In genomic region chr9:14866957-14867356, GRCm38 (mm10) we compare ENCODE assay signal across 9 mouse cellular contexts. TPM values are rescaled to one million over a fixed set of nuclear protein-coding genes. Genes with fewer than 3 reads are reported as not detected.
A peak's percentile ranks its signal among the peaks of the same experiment; 100 is the strongest.
DNase-seq lines count a peak whose midpoint lies in the region; ATAC-seq lines count a peak whose summit lies in the region.
"Had no signal": no experiment of that assay in that cellular context is flagged by ENCODE, and none has a peak within 500 bp of the region (broad histone marks: within the 10 kb centered on the region; RNA-seq: fewer than 3 reads in every experiment).

No protein-coding gene starts in this region.

- H3K4me2 ChIP-seq in intestine, embryonic 14.5 days (ENCODE audit: low read length) = no peak overlapping the region
- H3K4me2 ChIP-seq in intestine, embryonic 15.5 days (replicated peaks) = no peak overlapping the region
- H3K4me2 ChIP-seq in forebrain, embryonic 13.5 days = no peak overlapping the region
- H3K4me2 ChIP-seq in lung, embryonic 16.5 days (ENCODE audit: low read depth, low read length) = no peak overlapping the region
- H3K4me2 ChIP-seq: limb, embryonic 12.5 days had no signal

- peak; percentile 67 for DNase-seq in intestine, embryonic 14.5 days (ENCODE audit: low spot score)
- DNase-seq in T-cell, adult 2 months (ENCODE audit: low spot score) = peak; percentile 67
- peak; percentile 79 for DNase-seq in kidney, postnatal 10 days
- peak; percentile 58 for DNase-seq in retina, postnatal 1 day

- ATAC-seq in intestine, embryonic 14.5 days (replicated peaks; ENCODE audit: low FRiP score, low TSS enrichment, low read depth) = peak; percentile 70; the same call in 1 of the 2 replicates
- no peak for ATAC-seq in intestine, embryonic 15.5 days
- ATAC-seq in forebrain, embryonic 13.5 days = peak; percentile 57; the same call in 1 of the 2 replicates
- peak; percentile 73 for ATAC-seq in lung, embryonic 16.5 days (ENCODE audit: low read depth)
- no peak for ATAC-seq in erythroblast, adult 5-6 weeks (replicated peaks; ENCODE audit: low FRiP score, poor library complexity, severe bottlenecking)

- H3K4me3 ChIP-seq in intestine, embryonic 14.5 days (ENCODE audit: low read depth, low read length) = no peak overlapping the region
- no peak overlapping the region for H3K4me3 ChIP-seq in intestine, embryonic 15.5 days (replicated peaks)
- H3K4me3 ChIP-seq in forebrain, embryonic 13.5 days = no peak overlapping the region
- H3K4me3 ChIP-seq in lung, embryonic 16.5 days (ENCODE audit: low read length) = no peak overlapping the region
- H3K4me3 ChIP-seq: limb, embryonic 12.5 days had no signal

- no peaks in the 10 kb centered on the region for H3K4me1 ChIP-seq in intestine, embryonic 14.5 days (replicated peaks; ENCODE audit: control insufficient read depth, insufficient read depth, low read length)
- no peaks in the 10 kb centered on the region for H3K4me1 ChIP-seq in intestine, embryonic 15.5 days (replicated peaks)
- H3K4me1 ChIP-seq in forebrain, embryonic 13.5 days = peaks cover 3% of the 10 kb centered on the region
- no peaks in the 10 kb centered on the region for H3K4me1 ChIP-seq in lung, embryonic 16.5 days (replicated peaks; ENCODE audit: control insufficient read depth, insufficient read depth, low read length)

- H3K9ac ChIP-seq in intestine, embryonic 14.5 days (ENCODE audit: low read length) = no peak overlapping the region
- no peak overlapping the region for H3K9ac ChIP-seq in intestine, embryonic 15.5 days
- H3K9ac ChIP-seq in forebrain, embryonic 13.5 days = no peak overlapping the region
- H3K9ac ChIP-seq in lung, embryonic 16.5 days (ENCODE audit: low read length) = no peak overlapping the region
- H3K9ac ChIP-seq: limb, embryonic 12.5 days had no signal

- H3K9me3 ChIP-seq in intestine, embryonic 14.5 days (ENCODE audit: control insufficient read depth, low read length) = no peaks in the 10 kb centered on the region
- no peaks in the 10 kb centered on the region for H3K9me3 ChIP-seq in intestine, embryonic 15.5 days
- H3K9me3 ChIP-seq in forebrain, embryonic 13.5 days (replicated peaks) = no peaks in the 10 kb centered on the region
- no peaks in the 10 kb centered on the region for H3K9me3 ChIP-seq in lung, embryonic 16.5 days (ENCODE audit: control insufficient read depth, low read length)
- H3K9me3 ChIP-seq: limb, embryonic 12.5 days had no signal

- H3K27ac ChIP-seq in intestine, embryonic 14.5 days (ENCODE audit: low read depth) = no peak overlapping the region
- no peak overlapping the region for H3K27ac ChIP-seq in intestine, embryonic 15.5 days
- H3K27ac ChIP-seq in forebrain, embryonic 13.5 days = no peak overlapping the region
- no peak overlapping the region for H3K27ac ChIP-seq in lung, embryonic 16.5 days (ENCODE audit: low read length)
- H3K27ac ChIP-seq: limb, embryonic 12.5 days had no signal

- 36% methylated on average over 7 of the region's 7 CpGs for WGBS in intestine, embryonic 14.5 days
- WGBS in intestine, embryonic 15.5 days = 36% methylated on average over 7 of the region's 7 CpGs
- WGBS in forebrain, embryonic 13.5 days = 35% methylated on average over 7 of the region's 7 CpGs
- 22% methylated on average over 7 of the region's 7 CpGs for WGBS in lung, embryonic 16.5 days

- no peaks in the 10 kb centered on the region for H3K36me3 ChIP-seq in intestine, embryonic 14.5 days (ENCODE audit: control insufficient read depth, insufficient read depth, low read length)
- H3K36me3 ChIP-seq in intestine, embryonic 15.5 days = no peaks in the 10 kb centered on the region
- no peaks in the 10 kb centered on the region for H3K36me3 ChIP-seq in forebrain, embryonic 13.5 days (ENCODE audit: poor library complexity, severe bottlenecking)
- H3K36me3 ChIP-seq in lung, embryonic 16.5 days (ENCODE audit: control insufficient read depth, insufficient read depth, low read length) = no peaks in the 10 kb centered on the region
- H3K36me3 ChIP-seq: limb, embryonic 12.5 days had no signal

- H3K27me3 ChIP-seq in intestine, embryonic 14.5 days (replicated peaks; ENCODE audit: control insufficient read depth, insufficient read depth, low read length) = peaks cover 2% of the 10 kb centered on the region; the same call in 1 of the 2 replicates
- H3K27me3 ChIP-seq in intestine, embryonic 15.5 days (replicated peaks) = peaks cover 7% of the 10 kb centered on the region
- H3K27me3 ChIP-seq in forebrain, embryonic 13.5 days = peaks cover 10% of the 10 kb centered on the region
- H3K27me3 ChIP-seq in lung, embryonic 16.5 days (ENCODE audit: control insufficient read depth, insufficient read depth, low read depth, low read length) = peaks cover 2% of the 10 kb centered on the region

RNA-seq across cellular contexts. Expression of gene Gpr83, which starts 6.9 kb away (rescaled TPM):
- polyA plus RNA-seq in intestine, embryonic 14.5 days (2014; fragmentation: Nextera tagmentation; extraction: Ambion mirVana) = 0.44 and 0.69 TPM in 2 replicates
- polyA plus RNA-seq in intestine, embryonic 15.5 days (2015; fragmentation: Nextera tagmentation; extraction: Ambion mirVana) = 0.25 and 0.40 TPM in 2 replicates
- polyA plus RNA-seq in forebrain, embryonic 13.5 days (2015; fragmentation: Nextera tagmentation; extraction: Ambion mirVana) = 0.45 and 0.49 TPM in 2 replicates
- 0.24 and 0.54 TPM in 2 replicates for polyA plus RNA-seq in lung, embryonic 16.5 days (2015; fragmentation: Nextera tagmentation; extraction: Ambion mirVana)
- not detected in 2 replicates for total RNA-seq in erythroblast, adult 5-6 weeks (2015; ENCODE audit: low replicate concordance)
- 0.28 TPM in 1 of 2 replicates, not detected in the other for total RNA-seq in erythroblast, adult 5-6 weeks (2017; ENCODE audit: low replicate concordance)

RNA-seq across cellular contexts. Expression of gene Izumo1r, which starts 36.8 kb away (rescaled TPM):
- not detected in 2 replicates for polyA plus RNA-seq in intestine, embryonic 14.5 days (2014; fragmentation: Nextera tagmentation; extraction: Ambion mirVana)
- not detected in 2 replicates for polyA plus RNA-seq in intestine, embryonic 15.5 days (2015; fragmentation: Nextera tagmentation; extraction: Ambion mirVana)
- not detected in 2 replicates for polyA plus RNA-seq in forebrain, embryonic 13.5 days (2015; fragmentation: Nextera tagmentation; extraction: Ambion mirVana)
- polyA plus RNA-seq in lung, embryonic 16.5 days (2015; fragmentation: Nextera tagmentation; extraction: Ambion mirVana) = 0.54 and 1.2 TPM in 2 replicates
- not detected in 2 replicates for total RNA-seq in erythroblast, adult 5-6 weeks (2015; ENCODE audit: low replicate concordance)
- total RNA-seq in erythroblast, adult 5-6 weeks (2017; ENCODE audit: low replicate concordance) = not detected in 2 replicates
- polyA plus RNA-seq: limb, embryonic 12.5 days had no signal

Comparison
In these comparisons a context has a peak if more than half of its experiments do, and no peak if none do; other contexts are left out.
1. ATAC-seq: peak in intestine, embryonic 14.5 days (single experiment), forebrain, embryonic 13.5 days (single experiment) and lung, embryonic 16.5 days (single experiment); none in intestine, embryonic 15.5 days (single experiment) and erythroblast, adult 5-6 weeks (single experiment).
2. Peak in every context shown above with its lines, with median percentiles within 50 percentile points of each other: DNase-seq.